In the genomic region with DNA sequence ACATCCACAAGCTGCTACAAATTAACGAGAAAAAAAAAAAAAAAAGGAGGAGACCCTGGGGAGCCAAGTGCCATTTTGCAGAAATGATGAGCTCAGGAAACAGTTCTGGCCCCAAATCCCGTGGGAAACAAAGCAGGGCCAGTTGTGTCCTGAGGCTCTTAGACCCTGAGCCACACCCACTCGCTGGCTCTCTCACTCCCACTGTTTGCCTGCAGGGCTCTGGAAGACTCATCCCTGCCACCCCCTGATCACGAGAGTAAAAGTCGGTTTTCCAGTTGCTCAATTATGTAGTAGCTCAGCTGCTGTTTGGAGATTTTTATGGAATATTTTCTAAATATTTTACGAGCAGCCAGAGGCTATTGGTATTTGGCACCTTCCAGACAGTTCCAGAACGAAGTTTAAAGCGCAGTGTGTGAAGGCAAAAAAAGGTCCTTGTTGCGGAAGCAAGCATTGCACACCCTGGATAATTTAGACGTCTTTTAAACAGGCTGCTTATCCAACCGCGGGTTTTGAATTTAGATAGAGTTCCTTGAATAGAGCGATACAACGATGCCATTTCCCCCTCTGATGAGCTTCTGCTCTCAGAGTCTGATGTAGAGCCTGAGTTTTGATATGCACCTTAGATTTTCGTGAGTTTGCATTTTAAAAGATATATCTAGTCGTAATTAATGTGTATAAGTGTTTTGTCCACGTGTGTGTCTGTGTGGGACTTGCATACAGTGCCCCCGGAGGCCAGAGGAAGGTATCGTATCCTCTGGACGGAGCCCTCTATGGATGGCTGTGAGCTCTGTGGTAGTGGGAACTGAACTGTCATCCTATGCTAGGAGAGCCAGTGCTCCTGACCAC, we compare ENCODE assay signal across 8 mouse cellular contexts. TPM values are rescaled to one million over a fixed set of nuclear protein-coding genes. Genes with fewer than 3 reads are reported as not detected.
DNase-seq lines count a peak whose midpoint lies in the region; ATAC-seq and TF ChIP-seq lines count a peak whose summit lies in the region.

No protein-coding gene starts in this region.

- H3K27me3 ChIP-seq in Patski, result no peaks in the 10 kb centered on the region
- no peaks in the 10 kb centered on the region for H3K27me3 ChIP-seq in forebrain, embryonic 14.5 days (replicated peaks; ENCODE audit: control insufficient read depth, insufficient read depth, low read length)
- no peaks in the 10 kb centered on the region for H3K27me3 ChIP-seq in intestine, embryonic 15.5 days (replicated peaks)
- H3K27me3 ChIP-seq in midbrain, embryonic 11.5 days (ENCODE audit: control insufficient read depth, insufficient read depth, low read length), result no peaks in the 10 kb centered on the region

- peak; percentile 31 for DNase-seq in left cerebral cortex, postnatal 4 days
- DNase-seq in left cerebral cortex, postnatal 14 days (ENCODE audit: low spot score in 2 of 2), result no peak
- no peak for DNase-seq in Patski (ENCODE audit: low read depth, low spot score)
- DNase-seq in forebrain, embryonic 14.5 days (ENCODE audit: low spot score), result peak; percentile 45
- DNase-seq in midbrain, embryonic 11.5 days (ENCODE audit: low spot score, missing footprints), result peak; percentile 86
- no peak for DNase-seq in layer of hippocampus, adult 9-11 months
- no peak for DNase-seq in cerebellum, adult 8-10 months

- H3K4me2 ChIP-seq in forebrain, embryonic 14.5 days (ENCODE audit: low read length), result peak overlapping the region; percentile 29
- peak overlapping the region; percentile 33 for H3K4me2 ChIP-seq in intestine, embryonic 15.5 days (replicated peaks)
- peak overlapping the region; percentile 20 for H3K4me2 ChIP-seq in midbrain, embryonic 11.5 days

- no peaks in the 10 kb centered on the region for H3K36me3 ChIP-seq in forebrain, embryonic 14.5 days (ENCODE audit: control insufficient read depth, insufficient read depth, low read length)
- H3K36me3 ChIP-seq in intestine, embryonic 15.5 days, result no peaks in the 10 kb centered on the region
- no peaks in the 10 kb centered on the region for H3K36me3 ChIP-seq in midbrain, embryonic 11.5 days (ENCODE audit: control insufficient read depth, insufficient read depth, low read length)

- H3K9ac ChIP-seq in forebrain, embryonic 14.5 days (ENCODE audit: low read length), result no peak overlapping the region
- H3K9ac ChIP-seq in intestine, embryonic 15.5 days, result no peak overlapping the region
- no peak overlapping the region for H3K9ac ChIP-seq in midbrain, embryonic 11.5 days (ENCODE audit: low read length)

- in situ Hi-C loops in Patski (cut with MboI; ENCODE audit: low pct_unique_long_range_greater_than_20kb), result no loop called here

- no peak overlapping the region for H3K27ac ChIP-seq in forebrain, embryonic 14.5 days (ENCODE audit: low read depth, low read length)
- H3K27ac ChIP-seq in intestine, embryonic 15.5 days, result no peak overlapping the region
- H3K27ac ChIP-seq in midbrain, embryonic 11.5 days (ENCODE audit: low read depth, low read length), result no peak overlapping the region

- intact Hi-C loops in left cerebral cortex, postnatal 4 days (cut with DNase I), result no loop called here
- intact Hi-C loops in left cerebral cortex, postnatal 14 days (cut with DNase I), result no loop called here

- H3K4me3 ChIP-seq in forebrain, embryonic 14.5 days (ENCODE audit: low read depth, low read length), result no peak overlapping the region
- H3K4me3 ChIP-seq in intestine, embryonic 15.5 days (replicated peaks), result no peak overlapping the region
- no peak overlapping the region for H3K4me3 ChIP-seq in midbrain, embryonic 11.5 days (ENCODE audit: low read depth, low read length)

- H3K9me3 ChIP-seq in forebrain, embryonic 14.5 days (replicated peaks; ENCODE audit: control insufficient read depth, low read length), result no peaks in the 10 kb centered on the region
- H3K9me3 ChIP-seq in intestine, embryonic 15.5 days, result no peaks in the 10 kb centered on the region
- no peaks in the 10 kb centered on the region for H3K9me3 ChIP-seq in midbrain, embryonic 11.5 days (ENCODE audit: control insufficient read depth, low read length)

- H3K4me1 ChIP-seq in forebrain, embryonic 14.5 days (ENCODE audit: control insufficient read depth, insufficient read depth, low read length), result 0 out of 2 replicates have a peak, but pooled peaks cover 2% of the 10 kb centered on the region
- H3K4me1 ChIP-seq in intestine, embryonic 15.5 days (replicated peaks), result peaks cover 12% of the 10 kb centered on the region
- H3K4me1 ChIP-seq in midbrain, embryonic 11.5 days (ENCODE audit: control insufficient read depth, insufficient read depth, low read length), result no peaks in the 10 kb centered on the region; the same call in 1 of the 2 replicates

- 24% methylated on average over 20 of the region's 20 CpGs for WGBS in forebrain, embryonic 14.5 days
- 27% methylated on average over 20 of the region's 20 CpGs for WGBS in intestine, embryonic 15.5 days
- 30% methylated on average over 20 of the region's 20 CpGs for WGBS in midbrain, embryonic 11.5 days

- POLR2A ChIA-PET in Patski (lab: Charles Lee), result no interaction called here

- ATAC-seq in Patski, result no peak
- peak; percentile 58; the same call in 1 of the 2 replicates for ATAC-seq in forebrain, embryonic 14.5 days
- peak; percentile 66; the same call in 1 of the 2 replicates for ATAC-seq in intestine, embryonic 15.5 days
- ATAC-seq in midbrain, embryonic 11.5 days (ENCODE audit: low FRiP score), result peak; percentile 83

- TF ChIP-seq CTCF in Patski (IDR thresholded peaks at IDR 0.05), result peak; percentile 44

- CTCF ChIA-PET in Patski (lab: Charles Lee), result interaction anchor here (0.8 to 3.1 kb wide), 5 partner anchors 9 to 60 kb away, joined by 3 to 14 read pairs (median 3); no protein-coding TSS in a partner anchor

RNA-seq across cellular contexts. Expression of gene Scaf11, which starts 28.5 kb away (rescaled TPM):
- 10 to 100 TPM; 48.9 to 50.6 TPM for total RNA-seq in left cerebral cortex, postnatal 4 days (2021)
- total RNA-seq in left cerebral cortex, postnatal 14 days (2021), result 10 to 100 TPM; 41.5 to 42.5 TPM
- polyA plus RNA-seq in Patski (2021), result 87.4 TPM
- polyA plus RNA-seq in forebrain, embryonic 14.5 days (2014; fragmentation: Nextera tagmentation; extraction: Ambion mirVana), result 50.1 and 55.7 TPM in 2 replicates
- 89.8 and 102 TPM in 2 replicates for polyA plus RNA-seq in intestine, embryonic 15.5 days (2015; fragmentation: Nextera tagmentation; extraction: Ambion mirVana)
- 101 and 105 TPM in 2 replicates for polyA plus RNA-seq in midbrain, embryonic 11.5 days (2014; fragmentation: Nextera tagmentation; extraction: Ambion mirVana)

Comparison
In these comparisons a context has a peak if more than half of its experiments do, and no peak if none do; other contexts are left out.
1. DNase-seq: peak in left cerebral cortex, postnatal 4 days (single experiment), forebrain, embryonic 14.5 days (single experiment) and midbrain, embryonic 11.5 days (single experiment); none in left cerebral cortex, postnatal 14 days (0 of 2), Patski (single experiment), layer of hippocampus, adult 9-11 months (single experiment) and cerebellum, adult 8-10 months (single experiment).
2. Peak in every context shown above with its lines, with median percentiles within 50 percentile points of each other: H3K4me2 ChIP-seq.